Comparison of ENCODE assay signal across 13 mouse cellular contexts in the genomic region with DNA sequence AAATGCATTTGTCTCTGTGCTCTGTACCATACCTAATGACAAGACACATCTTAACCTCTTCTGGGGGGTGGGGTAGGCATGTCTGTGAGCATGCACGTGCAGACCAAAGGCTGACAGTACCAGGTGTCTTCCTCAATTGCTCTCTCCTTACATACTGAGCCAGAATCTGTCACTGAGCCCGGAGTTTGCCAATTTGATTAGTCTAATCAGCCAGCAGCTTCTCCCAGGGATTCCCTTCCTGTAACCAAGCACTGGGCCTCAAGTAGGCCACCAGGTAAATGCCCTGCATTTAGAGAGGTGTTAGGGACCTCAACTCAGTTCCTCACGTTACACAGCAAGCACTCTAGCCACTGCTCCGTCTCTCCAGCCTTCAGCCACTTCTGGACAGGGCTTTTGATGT. TPM values are rescaled to one million over a fixed set of nuclear protein-coding genes. Genes with fewer than 3 reads are reported as not detected.
DNase-seq lines count a peak whose midpoint lies in the region; ATAC-seq and TF ChIP-seq lines count a peak whose summit lies in the region.
"Had no signal": no experiment of that assay in that cellular context is flagged by ENCODE, and none has a peak within 500 bp of the region (broad histone marks: within the 10 kb centered on the region; RNA-seq: fewer than 3 reads in every experiment).

No protein-coding gene starts in this region.

- no peaks in the 10 kb centered on the region; the same call in 1 of the 2 replicates for H3K36me3 ChIP-seq in forebrain, embryonic 12.5 days (replicated peaks)
- no peaks in the 10 kb centered on the region for H3K36me3 ChIP-seq in forebrain, embryonic 11.5 days (ENCODE audit: control insufficient read depth, insufficient read depth, low read length)
- H3K36me3 ChIP-seq in midbrain, postnatal 0 days (ENCODE audit: insufficient read depth, low read length) = 0 out of 2 replicates have a peak, but pooled peaks cover 3% of the 10 kb centered on the region
- H3K36me3 ChIP-seq in midbrain, embryonic 11.5 days (ENCODE audit: control insufficient read depth, insufficient read depth, low read length) = no peaks in the 10 kb centered on the region
- no peaks in the 10 kb centered on the region for H3K36me3 ChIP-seq in hindbrain, postnatal 0 days (ENCODE audit: insufficient read depth, low read length)
- H3K36me3 ChIP-seq in neural tube, embryonic 15.5 days = no peaks in the 10 kb centered on the region
- H3K36me3 ChIP-seq in intestine, postnatal 0 days (ENCODE audit: control insufficient read depth, insufficient read depth) = peaks cover 3% of the 10 kb centered on the region; the same call in 1 of the 2 replicates
- H3K36me3 ChIP-seq: intestine, embryonic 15.5 days; lung, embryonic 15.5 days had no signal

- H3K9me3 ChIP-seq in forebrain, embryonic 12.5 days = no peaks in the 10 kb centered on the region
- H3K9me3 ChIP-seq in forebrain, embryonic 11.5 days (ENCODE audit: control insufficient read depth, low read length) = no peaks in the 10 kb centered on the region
- no peaks in the 10 kb centered on the region for H3K9me3 ChIP-seq in midbrain, postnatal 0 days (ENCODE audit: low read length)
- no peaks in the 10 kb centered on the region for H3K9me3 ChIP-seq in midbrain, embryonic 11.5 days (ENCODE audit: control insufficient read depth, low read length)
- no peaks in the 10 kb centered on the region for H3K9me3 ChIP-seq in hindbrain, postnatal 0 days (ENCODE audit: low read length)
- H3K9me3 ChIP-seq in neural tube, embryonic 15.5 days (replicated peaks) = no peaks in the 10 kb centered on the region
- H3K9me3 ChIP-seq in intestine, postnatal 0 days (ENCODE audit: control insufficient read depth) = no peaks in the 10 kb centered on the region
- H3K9me3 ChIP-seq: intestine, embryonic 15.5 days; lung, embryonic 15.5 days had no signal

- no peak overlapping the region for H3K4me2 ChIP-seq in forebrain, embryonic 12.5 days
- no peak overlapping the region for H3K4me2 ChIP-seq in forebrain, embryonic 11.5 days (ENCODE audit: low read depth, low read length, severe bottlenecking)
- no peak overlapping the region for H3K4me2 ChIP-seq in midbrain, postnatal 0 days (ENCODE audit: low read depth, low read length, poor library complexity, severe bottlenecking)
- H3K4me2 ChIP-seq in midbrain, embryonic 11.5 days = no peak overlapping the region
- H3K4me2 ChIP-seq in hindbrain, postnatal 0 days (ENCODE audit: low read depth, low read length) = no peak overlapping the region
- no peak overlapping the region for H3K4me2 ChIP-seq in neural tube, embryonic 15.5 days
- H3K4me2 ChIP-seq in intestine, postnatal 0 days (replicated peaks; ENCODE audit: low read depth) = no peak overlapping the region
- H3K4me2 ChIP-seq: intestine, embryonic 15.5 days; liver, embryonic 11.5 days; lung, embryonic 15.5 days had no signal

- H3K4me1 ChIP-seq in forebrain, embryonic 12.5 days = peaks cover 29% of the 10 kb centered on the region
- peaks cover 8% of the 10 kb centered on the region for H3K4me1 ChIP-seq in forebrain, embryonic 11.5 days (replicated peaks; ENCODE audit: control insufficient read depth, insufficient read depth, low read length)
- H3K4me1 ChIP-seq in midbrain, postnatal 0 days (ENCODE audit: insufficient read depth, low read length) = no peaks in the 10 kb centered on the region
- H3K4me1 ChIP-seq in midbrain, embryonic 11.5 days (ENCODE audit: control insufficient read depth, insufficient read depth, low read length) = peaks cover 15% of the 10 kb centered on the region
- peaks cover 15% of the 10 kb centered on the region for H3K4me1 ChIP-seq in hindbrain, postnatal 0 days (ENCODE audit: insufficient read depth, low read length)
- H3K4me1 ChIP-seq in neural tube, embryonic 15.5 days = peaks cover 30% of the 10 kb centered on the region
- H3K4me1 ChIP-seq in intestine, postnatal 0 days (replicated peaks; ENCODE audit: control insufficient read depth, insufficient read depth, low read length) = peaks cover 3% of the 10 kb centered on the region; the same call in 1 of the 2 replicates

- H3K27me3 ChIP-seq in forebrain, embryonic 12.5 days = no peaks in the 10 kb centered on the region
- no peaks in the 10 kb centered on the region for H3K27me3 ChIP-seq in forebrain, embryonic 11.5 days (ENCODE audit: control insufficient read depth, insufficient read depth, low read length)
- H3K27me3 ChIP-seq in midbrain, postnatal 0 days (ENCODE audit: insufficient read depth, low read length) = no peaks in the 10 kb centered on the region
- no peaks in the 10 kb centered on the region for H3K27me3 ChIP-seq in midbrain, embryonic 11.5 days (ENCODE audit: control insufficient read depth, insufficient read depth, low read length)
- H3K27me3 ChIP-seq in hindbrain, postnatal 0 days (ENCODE audit: insufficient read depth, low read length) = no peaks in the 10 kb centered on the region
- H3K27me3 ChIP-seq in neural tube, embryonic 15.5 days (replicated peaks) = no peaks in the 10 kb centered on the region
- no peaks in the 10 kb centered on the region for H3K27me3 ChIP-seq in intestine, postnatal 0 days (replicated peaks; ENCODE audit: control insufficient read depth, insufficient read depth, low read length)
- H3K27me3 ChIP-seq: intestine, embryonic 15.5 days; lung, embryonic 15.5 days had no signal

- H3K4me3 ChIP-seq in forebrain, embryonic 12.5 days (replicated peaks) = no peak overlapping the region
- H3K4me3 ChIP-seq in forebrain, embryonic 11.5 days (ENCODE audit: low read depth, low read length) = no peak overlapping the region
- no peak overlapping the region for H3K4me3 ChIP-seq in midbrain, postnatal 0 days (ENCODE audit: low read depth, low read length)
- H3K4me3 ChIP-seq in midbrain, embryonic 11.5 days (ENCODE audit: low read depth, low read length) = no peak overlapping the region
- H3K4me3 ChIP-seq in hindbrain, postnatal 0 days (ENCODE audit: low read length) = no peak overlapping the region
- no peak overlapping the region for H3K4me3 ChIP-seq in neural tube, embryonic 15.5 days (replicated peaks)
- H3K4me3 ChIP-seq in intestine, postnatal 0 days (ENCODE audit: low read depth, low read length) = no peak overlapping the region
- H3K4me3 ChIP-seq: intestine, embryonic 15.5 days; left cerebral cortex, adult 2 months; lung, embryonic 15.5 days had no signal

- H3K9ac ChIP-seq in forebrain, embryonic 12.5 days = no peak overlapping the region
- H3K9ac ChIP-seq in forebrain, embryonic 11.5 days (ENCODE audit: low read length) = no peak overlapping the region
- no peak overlapping the region for H3K9ac ChIP-seq in midbrain, postnatal 0 days (replicated peaks; ENCODE audit: low read length, poor library complexity, severe bottlenecking)
- no peak overlapping the region for H3K9ac ChIP-seq in midbrain, embryonic 11.5 days (ENCODE audit: low read length)
- H3K9ac ChIP-seq in hindbrain, postnatal 0 days (replicated peaks; ENCODE audit: low read length) = no peak overlapping the region
- H3K9ac ChIP-seq in neural tube, embryonic 15.5 days (replicated peaks) = no peak overlapping the region
- H3K9ac ChIP-seq in intestine, postnatal 0 days (ENCODE audit: low read depth, low read length) = no peak overlapping the region
- H3K9ac ChIP-seq: intestine, embryonic 15.5 days; lung, embryonic 15.5 days had no signal

- DNase-seq in forebrain, embryonic 11.5 days (ENCODE audit: low spot score) = no peak
- DNase-seq in midbrain, postnatal 0 days (ENCODE audit: low spot score) = peak; percentile 46
- no peak for DNase-seq in midbrain, embryonic 11.5 days (ENCODE audit: low spot score, missing footprints)
- peak; percentile 23 for DNase-seq in hindbrain, postnatal 0 days (ENCODE audit: low spot score)
- DNase-seq in gastrocnemius, postnatal 4 days (ENCODE audit: low spot score in 2 of 2) = no peak
- DNase-seq: heart, adult 18-20 months had no signal

- ATAC-seq in forebrain, embryonic 12.5 days (ENCODE audit: low FRiP score) = no peak
- no peak for ATAC-seq in forebrain, embryonic 11.5 days (replicated peaks; ENCODE audit: low FRiP score)
- no peak for ATAC-seq in midbrain, postnatal 0 days (ENCODE audit: low FRiP score)
- ATAC-seq in midbrain, embryonic 11.5 days (ENCODE audit: low FRiP score) = no peak
- ATAC-seq in hindbrain, postnatal 0 days = no peak; the same call in 1 of the 2 replicates
- no peak for ATAC-seq in neural tube, embryonic 15.5 days (ENCODE audit: low FRiP score)
- no peak for ATAC-seq in intestine, postnatal 0 days
- ATAC-seq: intestine, embryonic 15.5 days had no signal

- no peak for TF ChIP-seq CTCF in midbrain, postnatal 0 days (IDR thresholded peaks at IDR 0.05)
- no peak for TF ChIP-seq CTCF in hindbrain, postnatal 0 days (IDR thresholded peaks at IDR 0.05; ENCODE audit: low read depth)
- no peak for TF ChIP-seq CTCF in intestine, postnatal 0 days (IDR thresholded peaks at IDR 0.05; ENCODE audit: low read depth)

- H3K27ac ChIP-seq in forebrain, embryonic 12.5 days = peak overlapping the region; percentile 76; the same call in 1 of the 2 replicates
- no peak overlapping the region for H3K27ac ChIP-seq in forebrain, embryonic 11.5 days (ENCODE audit: low read depth, low read length)
- no peak overlapping the region for H3K27ac ChIP-seq in midbrain, postnatal 0 days (ENCODE audit: low read depth, low read length)
- no peak overlapping the region for H3K27ac ChIP-seq in midbrain, embryonic 11.5 days (ENCODE audit: low read depth, low read length)
- no peak overlapping the region for H3K27ac ChIP-seq in hindbrain, postnatal 0 days
- no peak overlapping the region for H3K27ac ChIP-seq in neural tube, embryonic 15.5 days (replicated peaks)
- no peak overlapping the region for H3K27ac ChIP-seq in intestine, postnatal 0 days (ENCODE audit: low read depth, low read length)
- H3K27ac ChIP-seq: left cerebral cortex, adult 2 months had no signal

- 72% methylated on average over 4 of the region's 4 CpGs for WGBS in forebrain, embryonic 12.5 days
- 89% methylated on average over 4 of the region's 4 CpGs for WGBS in forebrain, embryonic 11.5 days
- 74% methylated on average over 4 of the region's 4 CpGs for WGBS in midbrain, postnatal 0 days
- WGBS in midbrain, embryonic 11.5 days = 84% methylated on average over 4 of the region's 4 CpGs
- 61% methylated on average over 4 of the region's 4 CpGs for WGBS in hindbrain, postnatal 0 days
- WGBS in neural tube, embryonic 15.5 days = 81% methylated on average over 4 of the region's 4 CpGs
- WGBS in intestine, postnatal 0 days = 73% methylated on average over 4 of the region's 4 CpGs

RNA-seq across cellular contexts. Expression of a gene that starts 38.3 kb away (rescaled TPM):
- polyA plus RNA-seq in forebrain, embryonic 12.5 days (2016; fragmentation: Nextera tagmentation; extraction: Ambion mirVana) = 12.3 and 14.6 TPM in 2 replicates
- polyA plus RNA-seq in forebrain, embryonic 11.5 days (2014; fragmentation: Nextera tagmentation; extraction: Ambion mirVana) = 12.2 and 15.9 TPM in 2 replicates
- 72.8 and 80.7 TPM in 2 replicates for total RNA-seq in midbrain, postnatal 0 days (2014; rRNA removed)
- 12.9 and 13.9 TPM in 2 replicates for polyA plus RNA-seq in midbrain, postnatal 0 days (2015; fragmentation: Nextera tagmentation; extraction: Ambion mirVana)
- 5.8 and 7.8 TPM in 2 replicates for polyA plus RNA-seq in midbrain, embryonic 11.5 days (2014; fragmentation: Nextera tagmentation; extraction: Ambion mirVana)
- total RNA-seq in hindbrain, postnatal 0 days (2014; rRNA removed) = 108 and 110 TPM in 2 replicates
- polyA plus RNA-seq in hindbrain, postnatal 0 days (2015; fragmentation: Nextera tagmentation; extraction: Ambion mirVana) = 15.2 and 19.7 TPM in 2 replicates
- 20.7 and 22.2 TPM in 2 replicates for polyA plus RNA-seq in neural tube, embryonic 15.5 days (2015; fragmentation: Nextera tagmentation; extraction: Ambion mirVana)
- 22.0 and 25.6 TPM in 2 replicates for polyA plus RNA-seq in intestine, postnatal 0 days (2015; fragmentation: Nextera tagmentation; extraction: Ambion mirVana)
- 10 to 100 TPM; 25.0 to 30.0 TPM for total RNA-seq in gastrocnemius, postnatal 4 days (2021)

Comparison
In these comparisons a context has a peak if more than half of its experiments do, and no peak if none do; other contexts are left out.
1. DNase-seq: peak in midbrain, postnatal 0 days (single experiment) and hindbrain, postnatal 0 days (single experiment); none in forebrain, embryonic 11.5 days (single experiment), midbrain, embryonic 11.5 days (single experiment) and gastrocnemius, postnatal 4 days (0 of 2).